Mouse (Mus musculus): ENCODE data around the gene Phf5a. TPM values are rescaled to one million over a fixed set of nuclear protein-coding genes. Genes with fewer than 3 reads are reported as not detected.

The Phf5a gene
- polyA plus RNA-seq, 1 experiment, result 95.3 TPM

DNA sequence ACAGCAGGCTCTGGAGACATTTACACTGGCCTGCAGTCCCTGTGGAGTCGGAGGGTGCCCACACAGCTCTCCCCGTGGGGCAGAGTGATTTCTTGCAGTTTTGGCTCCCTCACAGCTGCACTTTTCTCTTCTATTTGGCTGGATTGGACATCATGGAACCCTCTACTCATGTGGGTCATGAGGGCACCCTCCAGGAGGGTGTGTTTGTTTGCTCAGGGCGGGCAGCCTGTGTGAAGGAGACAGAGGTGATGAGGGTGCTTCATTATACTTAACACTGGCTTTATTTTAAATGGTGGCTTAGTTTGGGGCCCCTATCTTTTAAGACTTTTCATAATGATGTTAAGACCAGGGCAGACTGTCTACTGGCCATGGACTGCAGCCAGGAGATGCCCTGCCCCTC is 46.9 kb downstream of the Phf5a start:
- H3K79me2 ChIP-seq (ENCODE audit: control insufficient read depth, insufficient read depth), result no peaks in the 10 kb centered on the region
- no peak overlapping the region for H3K4me3 ChIP-seq
- H3K36me3 ChIP-seq (ENCODE audit: control insufficient read depth, insufficient read depth), result peaks cover 43% of the 10 kb centered on the region
- TF ChIP-seq E2F4 (IDR thresholded peaks at IDR 0.05; ENCODE audit: insufficient read depth) (no peak), SRF (IDR thresholded peaks at IDR 0.05; ENCODE audit: control insufficient read depth, insufficient read length, low read depth) (no peak), USF1 (IDR thresholded peaks at IDR 0.05; ENCODE audit: low read depth) (no peak), CEBPB (IDR thresholded peaks at IDR 0.05; ENCODE audit: insufficient read depth, poor library complexity, severe bottlenecking) (no peak), MYOD1 (IDR thresholded peaks at IDR 0.05; ENCODE audit: control insufficient read depth in 1 of 3, insufficient read length in 2 of 3, low read depth in 2 of 3) (no peak), MYOG (IDR thresholded peaks at IDR 0.05; ENCODE audit: control insufficient read depth in 1 of 3, insufficient read depth in 1 of 3, insufficient read length in 2 of 3, low read depth in 2 of 3) (no peak), TCF3 (IDR thresholded peaks at IDR 0.05; ENCODE audit: insufficient read length, low read depth) (no peak), TCF12 (IDR thresholded peaks at IDR 0.05; ENCODE audit: insufficient read depth, poor library complexity, severe bottlenecking) (no peak), POLR2AphosphoS2 (IDR thresholded peaks at IDR 0.05; ENCODE audit: insufficient read length, low read depth) (no peak), MAX (IDR thresholded peaks at IDR 0.05; ENCODE audit: low read depth) (no peak), POLR2A (IDR thresholded peaks at IDR 0.05; ENCODE audit: insufficient read length, low read depth) (no peak), REST (IDR thresholded peaks at IDR 0.05; ENCODE audit: insufficient read depth, insufficient read length) (no peak)
- no peaks in the 10 kb centered on the region for H3K27me3 ChIP-seq (ENCODE audit: control insufficient read depth, insufficient read depth, insufficient read length)
- no peak overlapping the region for H3ac ChIP-seq (ENCODE audit: control insufficient read depth, insufficient read length)
- H3K4me2 ChIP-seq (ENCODE audit: low read depth), result no peak overlapping the region

- Histone ChIP-seq H3K4me2 (ENCODE audit: low read depth) (no peak overlapping the region), H3K36me3 (ENCODE audit: control insufficient read depth, insufficient read depth) (peaks cover 60% of the 10 kb centered on the region), H3K79me2 (ENCODE audit: control insufficient read depth, insufficient read depth) (no peaks in the 10 kb centered on the region), H3K4me3 (no peak overlapping the region), H3K27me3 (ENCODE audit: control insufficient read depth, insufficient read depth, insufficient read length) (no peaks in the 10 kb centered on the region), H3ac (ENCODE audit: control insufficient read depth, insufficient read length) (no peak overlapping the region)
- no peak for TF ChIP-seq MYOG (IDR thresholded peaks at IDR 0.05; ENCODE audit: control insufficient read depth in 1 of 3, insufficient read depth in 1 of 3, insufficient read length in 2 of 3, low read depth in 2 of 3)
- no peak for TF ChIP-seq E2F4 (IDR thresholded peaks at IDR 0.05; ENCODE audit: insufficient read depth)
- no peak for TF ChIP-seq POLR2A (IDR thresholded peaks at IDR 0.05; ENCODE audit: insufficient read length, low read depth)
- no peak for TF ChIP-seq POLR2AphosphoS2 (IDR thresholded peaks at IDR 0.05; ENCODE audit: insufficient read length, low read depth)
- no peak for TF ChIP-seq MYOD1 (IDR thresholded peaks at IDR 0.05; ENCODE audit: control insufficient read depth in 1 of 3, insufficient read length in 2 of 3, low read depth in 2 of 3)
These were observed 49.1 kb downstream of the Phf5a start for GRCm38 (mm10) chr15:81822631-81823030.

GRCm38 (mm10) chr15:81818404-81818803 is 53.3 kb downstream of the Phf5a start:
- TF ChIP-seq CEBPB (IDR thresholded peaks at IDR 0.05; ENCODE audit: insufficient read depth, poor library complexity, severe bottlenecking) (no peak), MYOG (IDR thresholded peaks at IDR 0.05; ENCODE audit: control insufficient read depth in 1 of 3, insufficient read depth in 1 of 3, insufficient read length in 2 of 3, low read depth in 2 of 3) (no peak), POLR2AphosphoS2 (IDR thresholded peaks at IDR 0.05; ENCODE audit: insufficient read length, low read depth) (no peak), E2F4 (IDR thresholded peaks at IDR 0.05; ENCODE audit: insufficient read depth) (no peak), POLR2A (IDR thresholded peaks at IDR 0.05; ENCODE audit: insufficient read length, low read depth) (no peak), USF1 (IDR thresholded peaks at IDR 0.05; ENCODE audit: low read depth) (no peak), MAX (IDR thresholded peaks at IDR 0.05; ENCODE audit: low read depth) (no peak), SRF (IDR thresholded peaks at IDR 0.05; ENCODE audit: control insufficient read depth, insufficient read length, low read depth) (no peak), MYOD1 (IDR thresholded peaks at IDR 0.05; ENCODE audit: control insufficient read depth in 1 of 3, insufficient read length in 2 of 3, low read depth in 2 of 3) (no peak), TCF3 (IDR thresholded peaks at IDR 0.05; ENCODE audit: insufficient read length, low read depth) (no peak), REST (IDR thresholded peaks at IDR 0.05; ENCODE audit: insufficient read depth, insufficient read length) (no peak)
- H3K27me3 ChIP-seq (ENCODE audit: control insufficient read depth, insufficient read depth, insufficient read length), result no peaks in the 10 kb centered on the region

DNA sequence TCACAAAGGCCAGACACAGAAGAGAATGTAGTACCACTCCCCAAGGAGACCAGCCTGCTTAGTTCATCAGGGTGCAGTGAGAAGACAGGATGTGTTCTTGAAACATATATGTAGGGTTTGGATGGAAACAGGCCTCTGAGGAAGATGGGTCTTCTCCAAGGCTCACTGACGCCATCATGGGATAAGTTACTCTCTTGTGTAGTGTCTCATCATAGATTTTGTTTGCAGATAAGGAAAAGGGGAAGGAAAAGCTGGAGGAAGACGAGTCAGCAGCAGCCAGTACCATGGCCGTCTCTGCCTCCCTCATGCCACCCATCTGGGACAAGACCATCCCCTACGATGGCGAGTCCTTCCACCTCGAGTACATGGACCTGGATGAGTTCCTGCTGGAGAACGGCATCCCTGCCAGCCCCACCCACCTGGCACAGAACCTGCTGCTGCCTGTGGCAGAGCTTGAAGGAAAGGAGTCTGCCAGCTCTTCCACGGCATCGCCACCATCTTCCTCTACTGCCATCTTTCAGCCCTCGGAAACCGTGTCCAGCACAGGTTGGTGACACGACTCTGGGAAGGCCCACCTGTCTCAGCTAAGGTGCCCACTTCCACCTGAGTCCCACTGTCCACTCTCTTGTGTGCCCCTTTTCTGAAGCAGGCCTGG is 56.9 kb downstream of the Phf5a start:
- H3K27me3 ChIP-seq (ENCODE audit: control insufficient read depth, insufficient read depth, insufficient read length), result no peaks in the 10 kb centered on the region
- peaks cover 26% of the 10 kb centered on the region for H3K79me2 ChIP-seq (ENCODE audit: control insufficient read depth, insufficient read depth)
- H3K4me3 ChIP-seq, result no peak overlapping the region
- no peak overlapping the region for H3K4me2 ChIP-seq (ENCODE audit: low read depth)
- no peak overlapping the region for H3ac ChIP-seq (ENCODE audit: control insufficient read depth, insufficient read length)
- TF ChIP-seq MYOG (IDR thresholded peaks at IDR 0.05; ENCODE audit: control insufficient read depth in 1 of 3, insufficient read depth in 1 of 3, insufficient read length in 2 of 3, low read depth in 2 of 3) (no peak), SRF (IDR thresholded peaks at IDR 0.05; ENCODE audit: control insufficient read depth, insufficient read length, low read depth) (no peak), USF1 (IDR thresholded peaks at IDR 0.05; ENCODE audit: low read depth) (no peak), TCF3 (IDR thresholded peaks at IDR 0.05; ENCODE audit: insufficient read length, low read depth) (no peak)
- peaks cover 34% of the 10 kb centered on the region for H3K36me3 ChIP-seq (ENCODE audit: control insufficient read depth, insufficient read depth)

More at GRCm38 (mm10) chr15:81818404-81818803, 53.3 kb downstream of the Phf5a start:
- Histone ChIP-seq H3K4me2 (ENCODE audit: low read depth) (no peak overlapping the region), H3K36me3 (ENCODE audit: control insufficient read depth, insufficient read depth) (peaks cover 61% of the 10 kb centered on the region), H3ac (ENCODE audit: control insufficient read depth, insufficient read length) (no peak overlapping the region), H3K79me2 (ENCODE audit: control insufficient read depth, insufficient read depth) (peaks cover 9% of the 10 kb centered on the region), H3K4me3 (no peak overlapping the region)

Other genes starting within 250 kb of the Phf5a start
- 20.0 TPM for gene L3mbtl2, start 208.0 kb downstream of the Phf5a start, polyA plus RNA-seq (2012; fragmentation: generic; extraction: Trizol)
- 1.3 TPM for gene Chadl, start 174.6 kb downstream of the Phf5a start, polyA plus RNA-seq (2012; fragmentation: generic; extraction: Trizol)
- gene Zc3h7b, start 126.9 kb downstream of the Phf5a start, polyA plus RNA-seq (2012; fragmentation: generic; extraction: Trizol), result 45.9 TPM
- 96.6 TPM for gene Rangap1, start 126.4 kb downstream of the Phf5a start, polyA plus RNA-seq (2012; fragmentation: generic; extraction: Trizol)
- gene Tef, start 69.5 kb downstream of the Phf5a start, polyA plus RNA-seq (2012; fragmentation: generic; extraction: Trizol), result 58.4 TPM
- 37.9 TPM for gene Tob2, start 13.1 kb downstream of the Phf5a start, polyA plus RNA-seq (2012; fragmentation: generic; extraction: Trizol)
- 666 TPM for gene Aco2, start 398 bp upstream of the Phf5a start, polyA plus RNA-seq (2012; fragmentation: generic; extraction: Trizol)
- 247 TPM for gene Polr3h, start 54.3 kb upstream of the Phf5a start, polyA plus RNA-seq (2012; fragmentation: generic; extraction: Trizol)
- 38.3 TPM for gene Csdc2, start 64.8 kb upstream of the Phf5a start, polyA plus RNA-seq (2012; fragmentation: generic; extraction: Trizol)
- gene Pmm1, start 89.0 kb upstream of the Phf5a start, polyA plus RNA-seq (2012; fragmentation: generic; extraction: Trizol), result 104 TPM
- gene 1700029P11Rik, start 108.6 kb upstream of the Phf5a start, polyA plus RNA-seq (2012; fragmentation: generic; extraction: Trizol), result not detected
- gene Xrcc6, start 115.9 kb upstream of the Phf5a start, polyA plus RNA-seq (2012; fragmentation: generic; extraction: Trizol), result 46.3 TPM
- gene Desi1, start 162.0 kb upstream of the Phf5a start, polyA plus RNA-seq (2012; fragmentation: generic; extraction: Trizol), result 47.6 TPM
- gene Snu13, start 175.7 kb upstream of the Phf5a start, polyA plus RNA-seq (2012; fragmentation: generic; extraction: Trizol), result 129 TPM
- gene 4930407I10Rik, start 187.2 kb upstream of the Phf5a start, polyA plus RNA-seq (2012; fragmentation: generic; extraction: Trizol), result not detected
- gene Mei1, start 198.1 kb upstream of the Phf5a start, polyA plus RNA-seq (2012; fragmentation: generic; extraction: Trizol), result 0.01 TPM

All from myocyte (in vitro differentiated cells).